Mouse (Mus musculus) cerebellum, adult 9-11 months (tissue): ENCODE data around the gene Fbxw8.

ENCODE experiments used
- DNase-seq: peaks from one replicate; pipeline ENCODE4 v3.0.0; 2022

The Fbxw8 gene

GRCm38 (mm10) chr5:118069315-118069714 lies 85.9 kb downstream of the Fbxw8 start:
- peak; percentile 90 for DNase-seq

GRCm38 (mm10) chr5:118067984-118068494 lies 87.2 kb downstream of the Fbxw8 start:
- DNase-seq: no peak

- DNase-seq: no peak
Observed at GRCm38 (mm10) chr5:118067572-118067971, 87.7 kb downstream of the Fbxw8 start.

- DNase-seq: peak; percentile 89
Observed at GRCm38 (mm10) chr5:118066828-118067227, 88.4 kb downstream of the Fbxw8 start.

GRCm38 (mm10) chr5:118065516-118066255 lies 89.6 kb downstream of the Fbxw8 start:
- peak; percentile 94 for DNase-seq

GRCm38 (mm10) chr5:118064284-118064901 lies 90.9 kb downstream of the Fbxw8 start:
- no peak for DNase-seq

GRCm38 (mm10) chr5:118063181-118063621 lies 92.1 kb downstream of the Fbxw8 start:
- no peak for DNase-seq

GRCm38 (mm10) chr5:118061391-118061790 lies 93.9 kb downstream of the Fbxw8 start:
- peak; percentile 79 for DNase-seq

GRCm38 (mm10) chr5:118059646-118060045 lies 95.6 kb downstream of the Fbxw8 start:
- DNase-seq: peak; percentile 69

GRCm38 (mm10) chr5:118058858-118059257 lies 96.4 kb downstream of the Fbxw8 start:
- DNase-seq: peak; percentile 41

GRCm38 (mm10) chr5:118057508-118058111 lies 97.7 kb downstream of the Fbxw8 start:
- DNase-seq: peak; percentile 66

GRCm38 (mm10) chr5:118053205-118053604 lies 102.1 kb downstream of the Fbxw8 start:
- DNase-seq: no peak

GRCm38 (mm10) chr5:118051981-118052662 lies 103.1 kb downstream of the Fbxw8 start:
- DNase-seq: peak; percentile 89

- DNase-seq: no peak
Observed at GRCm38 (mm10) chr5:118050743-118051142, 104.5 kb downstream of the Fbxw8 start.

- DNase-seq: no peak
Observed at GRCm38 (mm10) chr5:118048928-118049327, 106.3 kb downstream of the Fbxw8 start.

GRCm38 (mm10) chr5:118048412-118048811 lies 106.9 kb downstream of the Fbxw8 start:
- no peak for DNase-seq

GRCm38 (mm10) chr5:118047091-118047757 lies 108.0 kb downstream of the Fbxw8 start:
- DNase-seq: no peak

GRCm38 (mm10) chr5:118045385-118045784 lies 109.9 kb downstream of the Fbxw8 start:
- DNase-seq: no peak

GRCm38 (mm10) chr5:118044907-118045306 lies 110.4 kb downstream of the Fbxw8 start:
- DNase-seq: peak; percentile 92

GRCm38 (mm10) chr5:118043761-118044160 lies 111.5 kb downstream of the Fbxw8 start:
- DNase-seq: no peak

GRCm38 (mm10) chr5:118042599-118042998 lies 112.7 kb downstream of the Fbxw8 start:
- peak; percentile 96 for DNase-seq

GRCm38 (mm10) chr5:118039241-118039668 lies 116.0 kb downstream of the Fbxw8 start:
- peak; percentile 74 for DNase-seq
